Mouse (Mus musculus): Measurements from ENCODE around the gene Tmem86b.

GRCm38 (mm10) chr7:4643225-4643624 is 12.0 kb upstream of the Tmem86b start:
- TF ChIP-seq POLR2A (IDR thresholded peaks at IDR 0.05; ENCODE audit: extremely low read depth, insufficient read depth, low read length) (no peak), CTCF (IDR thresholded peaks at IDR 0.05; ENCODE audit: low read depth, low read length) (no peak)
